Mouse (Mus musculus) liver, postnatal 0 days (tissue): ENCODE measurements around the gene Bace1.

Experiments used
- CTCF ChIP-seq: sonication (generic); IDR thresholded peaks from 2 replicates; pipeline ENCODE4 v1.5.1; 2016; ENCODE audit warnings: antibody characterized with exemption, low read depth
- EP300 ChIP-seq: IDR thresholded peaks from 2 replicates; pipeline ENCODE4 v1.6.1; 2016; ENCODE audit warnings: antibody characterized with exemption, low read depth, mild to moderate bottlenecking

DNA sequence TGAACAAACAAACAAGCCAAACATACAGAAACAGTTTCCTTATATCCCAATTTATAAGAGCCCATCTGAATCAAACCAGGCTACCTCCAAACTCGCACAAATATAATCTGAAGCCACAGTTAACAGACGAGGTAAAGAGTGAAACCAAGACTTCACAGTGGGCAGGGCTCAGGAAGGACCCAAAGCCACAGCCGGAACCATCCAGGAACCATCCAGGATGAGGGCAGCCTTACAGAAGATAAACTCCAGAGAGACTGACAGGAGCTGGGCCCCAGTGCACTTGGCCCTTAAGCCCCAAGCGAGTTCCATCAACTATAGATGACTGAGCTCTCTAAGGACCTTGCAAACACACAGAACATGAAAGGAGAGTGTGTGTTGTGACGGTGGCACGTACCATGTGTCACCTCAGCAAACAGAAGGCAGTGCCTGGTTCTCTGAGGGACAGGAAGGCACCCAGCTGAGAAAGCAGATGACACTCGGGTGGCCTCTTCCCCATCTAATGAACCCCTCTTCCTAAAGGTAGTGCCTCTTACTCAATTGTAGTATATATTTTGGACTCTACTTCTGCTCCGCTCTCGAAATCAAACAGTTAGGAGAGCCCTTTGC, 19.9 kb upstream of the Bace1 start:
- TF ChIP-seq CTCF: no peak
- TF ChIP-seq EP300: no peak
